Mouse (Mus musculus): ENCODE results near the gene Fscn1.

DNA sequence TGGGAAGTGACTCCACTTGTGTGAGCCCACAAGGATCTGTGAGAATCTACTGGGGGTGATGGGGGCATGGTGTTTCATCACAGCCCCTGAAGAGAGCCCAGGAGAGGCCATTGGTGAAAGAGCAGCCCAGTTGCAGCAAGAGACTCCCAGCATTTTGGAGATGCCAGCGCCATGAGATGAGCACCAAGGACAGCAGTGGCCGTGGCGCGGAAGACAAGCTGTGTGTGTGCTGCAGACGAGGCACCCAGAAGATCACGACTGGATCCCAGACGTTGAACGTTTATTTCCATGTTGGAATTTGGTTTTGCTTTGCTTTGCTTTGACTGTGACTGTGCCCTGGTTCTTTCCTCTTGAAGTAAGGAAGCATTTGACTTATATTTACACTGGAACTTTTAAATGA lies 42.7 kb upstream of the Fscn1 start:
- no peak for TF ChIP-seq POLR2A (IDR thresholded peaks at IDR 0.05; ENCODE audit: borderline replicate concordance, insufficient read depth, low read length)
- TF ChIP-seq CTCF (IDR thresholded peaks at IDR 0.05; ENCODE audit: borderline replicate concordance, insufficient read depth, low read depth, low read length): no peak
